Mouse (Mus musculus) B cell, adult 62 days (primary cell): ENCODE measurements around the gene Sympk. TPM values are rescaled to one million over a fixed set of nuclear protein-coding genes. Genes with fewer than 3 reads are reported as not detected.

ENCODE experiments used
- total RNA-seq: library from RNA; stranded (reverse); gene quantifications from 4 replicates; pipeline ENCODE4 v1.2.4, GENCODE M21; 2023

Gene Sympk
- total RNA-seq = 91.9 to 110 TPM (median 103 TPM) in 4 replicates

DNA sequence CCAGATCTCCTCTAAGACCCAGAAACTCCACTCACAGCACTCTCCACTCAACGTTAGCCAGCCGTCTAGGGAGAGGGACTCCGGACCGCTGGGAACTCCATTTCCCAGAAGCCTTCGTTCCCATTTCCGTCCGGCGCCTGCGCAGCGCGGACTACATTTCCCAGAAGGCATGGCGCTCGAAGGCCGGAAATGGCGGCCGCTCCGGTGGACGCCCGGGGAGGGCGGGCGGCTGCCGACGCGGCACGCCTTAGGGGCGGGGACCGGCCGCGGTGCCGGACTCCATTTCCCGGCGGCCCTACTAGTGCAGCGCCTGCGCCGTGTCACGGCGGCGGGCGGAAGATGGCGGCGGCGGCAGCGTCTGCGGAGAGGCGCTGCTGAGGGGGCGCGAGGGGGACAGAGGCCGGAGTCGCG, at the start of gene Sympk:
Sympk (plus strand) TSS at position 282 of the 411 bp plus-strand sequence.

DNA sequence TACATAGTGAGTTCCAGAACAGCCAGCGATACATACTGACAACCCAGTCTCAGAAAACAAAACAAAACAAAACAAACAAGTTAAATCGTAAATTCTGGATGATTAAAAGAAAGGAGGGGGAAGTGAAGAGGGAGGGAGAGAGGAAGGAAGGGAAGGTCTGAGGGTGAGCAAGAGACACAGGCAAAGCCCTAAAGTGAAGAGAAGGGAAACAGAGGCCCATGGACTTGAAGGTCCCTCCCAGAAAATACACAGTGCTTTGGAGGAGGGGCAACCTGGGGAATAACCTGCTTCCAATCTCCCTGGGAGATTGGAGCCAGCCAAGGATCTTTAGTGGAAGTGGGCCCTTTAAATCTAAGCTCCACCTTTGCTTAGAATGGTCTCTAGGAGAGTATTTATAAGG, 37.1 kb upstream of the Sympk start, which contains the start of gene Nanos2:
Nanos2 (plus strand) TSS at position 301 of the 400 bp plus-strand sequence.

DNA sequence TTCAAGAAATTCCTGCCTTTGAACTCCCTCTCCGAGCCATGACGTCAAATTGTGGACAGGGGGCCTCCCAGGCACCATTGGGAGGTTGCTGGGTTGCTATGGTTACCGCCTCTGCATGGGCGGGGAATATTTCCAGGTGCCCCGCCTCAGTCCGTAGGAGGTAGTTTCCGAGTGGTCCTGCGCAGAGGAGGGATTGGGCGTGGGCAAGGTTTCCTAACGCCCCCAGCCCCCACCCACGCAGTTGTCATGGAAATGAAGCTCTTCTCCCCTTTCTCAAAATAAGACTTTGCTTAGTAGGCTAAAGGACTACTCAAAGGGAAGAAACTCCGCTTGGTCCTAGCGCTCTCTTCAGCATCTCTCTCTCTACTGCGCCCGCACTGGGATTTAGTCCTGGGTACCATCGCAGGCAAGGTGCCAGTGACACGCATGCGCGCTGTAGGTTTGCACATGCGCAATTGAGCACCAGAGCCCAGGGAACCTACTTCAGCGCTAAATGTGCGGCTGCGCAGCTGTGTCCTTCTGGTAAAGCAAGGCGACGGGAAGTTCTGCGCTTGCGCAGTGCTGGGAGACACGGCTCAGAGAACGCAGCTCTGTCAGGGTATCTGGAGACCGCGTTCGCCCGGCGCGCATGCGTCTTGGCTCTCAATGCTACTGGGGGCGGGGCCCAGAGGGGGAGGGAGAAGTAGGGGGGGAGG, 33.4 kb upstream of the Sympk start, which contains the start of gene Mypop:
Mypop (plus strand) TSS at position 645 of the 695 bp plus-strand sequence.

DNA sequence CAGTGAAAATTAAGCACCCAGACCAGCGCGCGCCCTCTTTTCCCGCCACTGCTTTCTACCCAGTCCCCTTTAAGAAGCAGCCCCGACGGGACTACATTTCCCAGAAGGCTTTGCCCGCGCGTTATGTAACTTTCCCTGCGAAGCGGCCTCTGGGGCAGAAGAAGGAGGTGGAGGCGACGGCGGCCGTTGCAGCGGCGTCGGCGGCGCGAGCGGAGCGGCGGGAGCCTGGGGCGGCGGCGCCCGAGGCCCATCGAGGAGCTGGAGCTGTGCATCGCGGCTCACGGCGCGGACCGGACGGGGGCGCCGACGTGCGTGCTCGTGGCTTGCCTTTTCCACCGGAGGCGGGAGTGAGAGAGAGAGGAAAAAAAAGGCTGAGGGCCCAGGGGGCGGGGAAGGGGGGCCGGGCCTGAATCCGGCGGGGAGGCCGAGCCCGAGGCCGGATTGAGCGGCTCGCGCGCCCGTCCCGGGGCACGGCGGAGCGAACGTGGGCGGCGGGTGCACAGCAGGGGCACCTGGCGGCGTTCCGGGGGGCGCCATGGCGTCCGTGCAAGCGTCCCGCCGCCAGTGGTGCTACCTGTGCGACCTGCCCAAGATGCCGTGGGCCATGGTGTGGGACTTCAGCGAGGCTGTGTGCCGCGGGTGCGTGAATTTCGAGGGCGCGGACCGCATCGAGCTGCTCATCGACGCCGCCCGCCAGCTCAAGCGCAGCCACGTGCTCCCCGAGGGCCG, 20.1 kb upstream of the Sympk start, which contains the start of gene Irf2bp1:
Irf2bp1 (plus strand) TSS at position 143 of the 729 bp plus-strand sequence.

DNA sequence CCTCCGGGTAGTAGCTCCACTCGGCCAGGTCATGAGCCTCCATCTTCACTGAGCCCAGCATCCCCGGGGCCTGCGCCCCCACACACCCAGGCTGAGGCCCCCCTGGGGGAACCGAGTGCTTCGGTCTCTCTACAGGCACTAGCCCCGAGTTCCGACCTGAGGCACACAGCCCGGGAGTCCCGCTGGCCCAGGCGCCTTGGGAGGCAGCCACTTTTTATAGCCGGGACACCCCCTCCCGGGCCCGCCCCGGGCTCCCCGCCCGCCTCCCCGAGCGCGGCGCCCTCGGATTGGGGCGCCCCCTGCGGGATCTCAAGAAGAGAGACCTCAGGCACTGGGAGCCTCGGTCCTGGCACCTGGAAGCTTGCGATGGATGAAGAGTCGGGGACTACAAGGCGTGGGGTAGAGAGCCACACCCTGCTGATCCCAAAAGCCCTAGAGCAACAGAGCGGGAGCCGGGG, 791 bp upstream of the Sympk start, which contains the start of gene Foxa3:
Foxa3 (minus strand) TSS at position 182 of the 458 bp plus-strand sequence.

DNA sequence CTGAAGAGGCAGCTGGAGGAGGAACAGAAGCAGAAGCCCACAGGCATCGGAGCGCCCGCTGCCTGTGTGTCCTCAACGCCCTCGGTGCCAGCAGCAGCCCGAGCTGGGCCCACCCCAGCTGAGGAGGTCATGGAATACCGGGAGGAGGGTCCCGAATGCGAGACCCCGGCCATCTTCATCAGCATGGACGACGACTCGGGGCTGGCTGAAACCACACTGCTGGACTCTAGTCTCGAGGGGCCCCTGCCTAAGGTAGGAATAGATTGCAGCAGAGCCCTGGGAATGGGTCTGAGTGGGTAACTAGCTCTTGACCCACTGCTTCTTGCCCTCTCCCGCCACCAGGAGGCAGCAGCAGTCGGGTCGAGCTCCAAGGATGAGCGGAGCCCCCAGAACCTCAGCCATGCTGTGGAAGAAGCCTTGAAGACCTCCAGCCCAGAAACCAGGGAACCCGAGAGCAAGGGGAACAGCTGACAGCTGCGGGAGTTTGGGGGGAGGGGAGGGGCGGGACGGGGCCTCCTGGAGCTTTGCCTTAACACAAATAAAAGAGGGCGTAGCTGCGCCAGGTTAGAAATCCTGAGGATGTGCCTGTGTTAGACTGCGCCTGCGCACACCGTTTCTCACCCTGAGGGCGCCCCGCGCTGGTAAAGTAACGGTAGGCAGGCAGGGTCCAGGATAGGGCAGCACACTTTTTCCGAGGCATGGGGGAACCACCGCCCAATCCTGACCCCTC, 30.0 kb downstream of the Sympk start, which contains the start of gene Rsph6a:
Rsph6a (plus strand) TSS at position 644 of the 730 bp plus-strand sequence.

DNA sequence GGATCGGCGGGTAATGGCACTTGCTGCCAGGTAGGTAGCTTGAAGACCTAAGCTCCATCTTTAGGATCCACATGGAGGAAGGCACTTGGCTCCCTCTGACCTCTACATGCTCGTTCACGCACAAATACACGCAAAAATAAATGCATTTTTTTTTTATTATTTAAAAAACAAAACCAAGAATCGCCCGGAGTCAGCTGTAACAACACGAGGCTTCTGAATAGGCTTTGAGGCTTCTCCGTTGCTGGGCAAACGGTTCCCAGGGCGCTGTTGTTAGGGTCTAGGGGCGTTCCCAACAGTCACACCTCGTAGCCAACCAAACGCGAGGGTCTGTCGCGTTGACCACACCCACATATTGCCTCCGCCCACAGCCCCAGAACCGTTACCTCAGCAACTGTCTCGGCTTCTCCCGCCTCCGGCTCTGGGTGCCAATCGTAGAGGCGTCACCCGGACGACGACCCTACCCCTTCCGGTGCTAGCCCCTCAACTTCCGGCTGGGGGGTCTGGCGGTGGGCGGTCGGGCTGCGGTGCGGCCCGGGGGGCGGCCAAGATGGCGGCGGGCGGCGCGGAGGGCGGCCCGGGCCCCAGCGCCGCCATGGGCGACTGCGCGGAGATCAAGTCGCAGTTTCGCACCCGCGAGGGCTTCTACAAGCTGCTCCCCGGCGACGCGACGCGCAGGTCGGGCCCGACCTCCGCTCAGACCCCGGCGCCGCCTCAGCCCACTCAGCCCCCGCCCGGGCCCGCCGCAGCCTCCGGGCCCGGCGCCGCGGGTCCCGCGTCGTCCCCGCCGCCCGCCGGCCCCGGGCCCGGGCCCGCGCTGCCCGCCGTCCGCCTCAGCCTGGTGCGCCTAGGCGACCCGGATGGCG, 51.8 kb downstream of the Sympk start, which contains the start of gene Dmwd:
Dmwd (plus strand) TSS at position 505 of the 863 bp plus-strand sequence.

DNA sequence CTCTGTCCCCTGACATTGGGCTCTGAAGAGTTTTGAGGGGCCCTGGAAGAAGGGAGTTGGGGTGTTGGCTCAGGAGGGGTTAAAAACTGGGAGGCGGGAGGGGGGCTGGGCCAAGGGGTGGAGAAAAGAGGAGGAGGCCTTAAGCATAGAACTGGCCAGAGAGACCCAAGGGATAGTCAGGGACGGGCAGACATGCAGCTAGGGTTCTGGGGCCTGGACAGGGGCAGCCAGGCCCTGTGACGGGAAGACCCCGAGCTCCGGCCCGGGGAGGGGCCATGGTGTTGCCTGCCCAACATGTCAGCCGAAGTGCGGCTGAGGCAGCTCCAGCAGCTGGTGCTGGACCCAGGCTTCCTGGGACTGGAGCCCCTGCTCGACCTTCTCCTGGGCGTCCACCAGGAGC, 59.5 kb downstream of the Sympk start, which contains the start of gene Dmpk:
Dmpk (plus strand) TSS at position 149 of the 400 bp plus-strand sequence.

DNA sequence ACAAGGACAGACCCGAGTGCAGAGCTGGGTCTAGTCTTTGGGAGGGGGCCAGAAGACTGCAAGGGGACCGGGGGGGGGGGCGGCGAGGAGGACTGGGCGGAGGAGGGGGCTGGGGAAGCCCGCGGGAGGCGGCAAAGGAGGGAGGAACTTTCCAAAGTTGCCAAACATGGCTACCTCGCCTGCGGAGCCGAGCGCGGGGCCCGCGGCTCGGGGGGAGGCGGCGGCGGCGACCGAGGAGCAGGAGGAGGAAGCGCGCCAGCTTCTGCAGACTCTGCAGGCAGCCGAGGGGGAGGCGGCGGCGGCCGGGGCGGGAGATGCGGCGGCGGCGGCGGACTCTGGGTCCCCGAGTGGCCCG, 70.3 kb downstream of the Sympk start, which contains the start of gene Six5:
Six5 (plus strand) TSS at position 124 of the 355 bp plus-strand sequence.

Other genes with a start within 250 kb of the Sympk start
- gene Psg19, start 225.9 kb upstream of the Sympk start, total RNA-seq = not detected in 4 replicates
- not detected in 4 replicates for gene Psg17, start 202.8 kb upstream of the Sympk start, total RNA-seq
- not detected in 4 replicates for gene Mill2, start 184.4 kb upstream of the Sympk start, total RNA-seq
- 16.9 to 20.3 TPM (median 17.7 TPM) in 4 replicates for gene Pglyrp1, start 153.0 kb upstream of the Sympk start, total RNA-seq
- gene Ccdc61, start 114.0 kb upstream of the Sympk start, total RNA-seq = 16.0 to 24.2 TPM (median 21.6 TPM) in 4 replicates
- gene Nova2, start 98.5 kb upstream of the Sympk start, total RNA-seq = not detected in 4 replicates
- gene Nanos2, start 37.0 kb upstream of the Sympk start, total RNA-seq = not detected in 4 replicates
- 1.2 to 2.3 TPM (median 1.8 TPM) in 4 replicates for gene Mypop, start 33.1 kb upstream of the Sympk start, total RNA-seq
- 26.8 to 30.9 TPM (median 29.4 TPM) in 4 replicates for gene Irf2bp1, start 20.3 kb upstream of the Sympk start, total RNA-seq
- not detected in 4 replicates for gene Foxa3, start 839 bp upstream of the Sympk start, total RNA-seq
- 0.39 TPM in 1 of 4 replicates, not detected in the others for gene Rsph6a, start 30.3 kb downstream of the Sympk start, total RNA-seq
- gene Dmwd, start 51.9 kb downstream of the Sympk start, total RNA-seq = 17.3 to 21.6 TPM (median 19.2 TPM) in 4 replicates
- 12.4 to 18.4 TPM (median 13.1 TPM) in 4 replicates for gene Dmpk, start 59.5 kb downstream of the Sympk start, total RNA-seq
- 0.24 to 0.69 TPM (median 0.42 TPM) in 4 replicates for gene Six5, start 70.2 kb downstream of the Sympk start, total RNA-seq
- not detected in 4 replicates for gene Gm4969, start 94.0 kb downstream of the Sympk start, total RNA-seq
- gene Fbxo46, start 95.5 kb downstream of the Sympk start, total RNA-seq = 20.6 to 21.9 TPM (median 21.4 TPM) in 4 replicates
- 9.9 to 12.7 TPM (median 10.7 TPM) in 4 replicates for gene Qpctl, start 124.9 kb downstream of the Sympk start, total RNA-seq
- gene Snrpd2, start 125.3 kb downstream of the Sympk start, total RNA-seq = 86.8 to 98.6 TPM (median 92.5 TPM) in 4 replicates
- not detected in 4 replicates for gene Gipr, start 141.8 kb downstream of the Sympk start, total RNA-seq
- gene Eml2, start 152.0 kb downstream of the Sympk start, total RNA-seq = 19.1 to 28.1 TPM (median 21.6 TPM) in 4 replicates
- not detected in 4 replicates for gene Gpr4, start 188.2 kb downstream of the Sympk start, total RNA-seq
- 52.4 to 62.7 TPM (median 54.4 TPM) in 4 replicates for gene Opa3, start 204.0 kb downstream of the Sympk start, total RNA-seq
- 346 to 371 TPM (median 369 TPM) in 4 replicates for gene Vasp, start 247.4 kb downstream of the Sympk start, total RNA-seq